Mouse (Mus musculus) hindbrain, embryonic 16.5 days (tissue): ENCODE measurements around the gene Pde4d. TPM values are rescaled to one million over a fixed set of nuclear protein-coding genes. Genes with fewer than 3 reads are reported as not detected.
A peak's percentile ranks its signal among the peaks of the same experiment; 100 is the strongest.

ENCODE experiments used
- ATAC-seq: fragments of 200-750 bp; cut with Nextera tagmentation; 2 replicates; pipeline ENCODE4 v1.8.0; 2017; ENCODE audit warnings: moderate TSS enrichment, moderate library complexity
- H3K27ac ChIP-seq: fragments of 300-500 bp; sonication (generic); 2 replicates; pipeline ENCODE4 v1.5.1; 2014; ENCODE audit warnings: low read depth, mild to moderate bottlenecking, control low read depth, low read length, moderate library complexity
- H3K27me3 ChIP-seq: fragments of 300-500 bp; sonication (generic); replicated peaks from 2 replicates; pipeline ENCODE4 v1.6.1; 2014; ENCODE audit warnings: low read length; ENCODE audit not compliant: control insufficient read depth, insufficient read depth
- H3K36me3 ChIP-seq: fragments of 300-500 bp; sonication (generic); 2 replicates; pipeline ENCODE4 v1.6.1; 2014; ENCODE audit warnings: mild to moderate bottlenecking, low read length, moderate library complexity, mixed read lengths; ENCODE audit not compliant: control insufficient read depth, insufficient read depth
- H3K4me1 ChIP-seq: fragments of 300-500 bp; sonication (generic); 2 replicates; pipeline ENCODE4 v1.6.1; 2014; ENCODE audit warnings: low read depth, low read length; ENCODE audit not compliant: control insufficient read depth, insufficient read depth
- H3K4me2 ChIP-seq: fragments of 300-500 bp; sonication (generic); 2 replicates; pipeline ENCODE4 v1.6.1; 2014; ENCODE audit warnings: mild to moderate bottlenecking, low read length, control low read depth, moderate library complexity
- H3K4me3 ChIP-seq: fragments of 300-500 bp; sonication (generic); 2 replicates; pipeline ENCODE4 v1.5.1; 2014; ENCODE audit warnings: mild to moderate bottlenecking, low read length, control low read depth, moderate library complexity
- H3K9ac ChIP-seq: fragments of 300-500 bp; sonication (generic); 2 replicates; pipeline ENCODE4 v1.6.1; 2014; ENCODE audit warnings: low read depth, mild to moderate bottlenecking, control low read depth, low read length, moderate library complexity
- H3K9me3 ChIP-seq: fragments of 300-500 bp; sonication (generic); 2 replicates; pipeline ENCODE4 v1.6.1; 2014; ENCODE audit warnings: mild to moderate bottlenecking, low read length, moderate library complexity; ENCODE audit not compliant: control insufficient read depth
- WGBS: fragments of 180-500 bp; shearing (Covaris S2); extraction: QIAGEN DNeasy Blood & Tissue Kit; methylation state at CpG from one replicate; pipeline ENCODE4 v1.1.7; 2014; 5-methylcytosine and 5-hydroxymethylcytosine counted together
- polyA plus RNA-seq: library from polyadenylated mRNA; unstranded; fragments of >200 nt; fragmentation: Nextera tagmentation; extraction: Ambion mirVana; gene quantifications from 2 replicates; pipeline ENCODE4 v1.2.1, GENCODE M21; 2015

Pde4d gene
- polyA plus RNA-seq, 1 experiment from 2014 or later: 18.5 TPM

GRCm38 (mm10) chr13:109729612-109730011, 1279.9 kb downstream of the Pde4d start:
- Histone ChIP-seq H3K9me3 (no peaks in the 10 kb centered on the region), H3K4me1 (no peaks in the 10 kb centered on the region), H3K27me3 (no peaks in the 10 kb centered on the region), H3K4me2 (no peak overlapping the region), H3K36me3 (no peaks in the 10 kb centered on the region), H3K9ac (no peak overlapping the region), H3K27ac (no peak overlapping the region), H3K4me3 (no peak overlapping the region)
- 97% methylated on average over 4 of the region's 4 CpGs for WGBS
- ATAC-seq: no peak

- WGBS: 90% methylated on average over 5 of the region's 5 CpGs
- Histone ChIP-seq H3K4me2 (no peak overlapping the region), H3K27me3 (no peaks in the 10 kb centered on the region), H3K4me3 (no peak overlapping the region), H3K36me3 (no peaks in the 10 kb centered on the region), H3K27ac (no peak overlapping the region), H3K9ac (no peak overlapping the region), H3K9me3 (no peaks in the 10 kb centered on the region), H3K4me1 (no peaks in the 10 kb centered on the region)
- ATAC-seq: no peak
Observed at GRCm38 (mm10) chr13:109732655-109733376, 1283.1 kb downstream of the Pde4d start.

- H3K36me3 ChIP-seq: no peaks in the 10 kb centered on the region
- no peak overlapping the region for H3K4me3 ChIP-seq
- no peak overlapping the region for H3K4me2 ChIP-seq
- H3K27me3 ChIP-seq: no peaks in the 10 kb centered on the region
- H3K9me3 ChIP-seq: no peaks in the 10 kb centered on the region
- no peak overlapping the region for H3K27ac ChIP-seq
- H3K9ac ChIP-seq: no peak overlapping the region
- ATAC-seq: no peak
- no peaks in the 10 kb centered on the region for H3K4me1 ChIP-seq
- WGBS: 41% methylated on average over 8 of the region's 8 CpGs
Observed at GRCm38 (mm10) chr13:109736290-109737078, 1286.7 kb downstream of the Pde4d start.

- Histone ChIP-seq H3K9ac (no peak overlapping the region), H3K27me3 (no peaks in the 10 kb centered on the region), H3K4me3 (no peak overlapping the region), H3K27ac (no peak overlapping the region), H3K36me3 (no peaks in the 10 kb centered on the region), H3K9me3 (no peaks in the 10 kb centered on the region), H3K4me1 (no peaks in the 10 kb centered on the region), H3K4me2 (no peak overlapping the region)
- no peak for ATAC-seq
Observed at GRCm38 (mm10) chr13:109746492-109746891, 1296.7 kb downstream of the Pde4d start.

- Histone ChIP-seq H3K27me3 (no peaks in the 10 kb centered on the region), H3K4me3 (no peak overlapping the region), H3K4me2 (no peak overlapping the region), H3K27ac (no peak overlapping the region), H3K4me1 (no peaks in the 10 kb centered on the region), H3K36me3 (no peaks in the 10 kb centered on the region), H3K9me3 (no peaks in the 10 kb centered on the region), H3K9ac (no peak overlapping the region)
- peak; percentile 75 for ATAC-seq
- 48% methylated on average over 8 of the region's 8 CpGs for WGBS
Observed at GRCm38 (mm10) chr13:109752236-109752863, 1302.6 kb downstream of the Pde4d start.

- Histone ChIP-seq H3K9me3 (no peaks in the 10 kb centered on the region), H3K36me3 (no peaks in the 10 kb centered on the region), H3K9ac (no peak overlapping the region), H3K4me3 (no peak overlapping the region), H3K4me2 (no peak overlapping the region), H3K27ac (no peak overlapping the region), H3K4me1 (no peaks in the 10 kb centered on the region), H3K27me3 (no peaks in the 10 kb centered on the region)
- WGBS: 75% methylated on average over 5 of the region's 5 CpGs
- ATAC-seq: no peak
Observed at GRCm38 (mm10) chr13:109756854-109757253, 1307.1 kb downstream of the Pde4d start.

DNA sequence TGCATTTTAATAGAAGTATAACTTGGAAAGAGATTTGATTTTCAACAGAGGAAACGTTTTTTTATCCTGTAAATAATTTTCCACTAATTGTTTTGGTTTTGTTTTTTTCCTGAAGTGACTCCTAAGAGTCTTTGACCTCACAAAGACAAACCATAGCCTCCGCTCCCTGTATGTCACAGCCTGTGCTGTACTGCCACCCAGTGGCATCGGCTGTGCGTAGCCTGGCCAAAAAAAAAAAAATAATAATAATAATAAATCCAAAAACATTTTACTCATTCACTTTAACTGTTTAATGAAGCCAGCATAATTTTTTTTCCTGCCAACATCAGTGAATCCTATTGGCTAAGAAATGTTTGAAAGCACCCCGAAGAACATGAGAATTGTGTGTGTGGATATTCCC, 1309.5 kb downstream of the Pde4d start:
- H3K9ac ChIP-seq: no peak overlapping the region
- no peaks in the 10 kb centered on the region for H3K36me3 ChIP-seq
- ATAC-seq: no peak
- H3K27ac ChIP-seq: no peak overlapping the region
- no peak overlapping the region for H3K4me3 ChIP-seq
- WGBS: 49% methylated on average over 5 of the region's 5 CpGs
- no peaks in the 10 kb centered on the region for H3K27me3 ChIP-seq
- H3K9me3 ChIP-seq: no peaks in the 10 kb centered on the region
- H3K4me2 ChIP-seq: no peak overlapping the region
- no peaks in the 10 kb centered on the region for H3K4me1 ChIP-seq

- H3K9me3 ChIP-seq: no peaks in the 10 kb centered on the region
- H3K9ac ChIP-seq: no peak overlapping the region
- no peaks in the 10 kb centered on the region for H3K4me1 ChIP-seq
- no peak overlapping the region for H3K4me3 ChIP-seq
- WGBS: 65% methylated on average over 13 of the region's 13 CpGs
- ATAC-seq: no peak
- H3K27me3 ChIP-seq: no peaks in the 10 kb centered on the region
- no peak overlapping the region for H3K4me2 ChIP-seq
- no peak overlapping the region for H3K27ac ChIP-seq
- no peaks in the 10 kb centered on the region for H3K36me3 ChIP-seq
Observed at GRCm38 (mm10) chr13:109761081-109761480, 1311.3 kb downstream of the Pde4d start.

- Histone ChIP-seq H3K9me3 (no peaks in the 10 kb centered on the region), H3K27me3 (no peaks in the 10 kb centered on the region), H3K4me1 (peaks cover 5% of the 10 kb centered on the region; the same call in 1 of the 2 replicates), H3K9ac (no peak overlapping the region), H3K27ac (no peak overlapping the region), H3K4me3 (no peak overlapping the region), H3K36me3 (no peaks in the 10 kb centered on the region), H3K4me2 (no peak overlapping the region)
- 59% methylated on average over 7 of the region's 7 CpGs for WGBS
- no peak for ATAC-seq
Observed at GRCm38 (mm10) chr13:109774791-109775190, 1325.0 kb downstream of the Pde4d start.
